ENCODE assay signal across 30 mouse cellular contexts in genomic region chr6:119583165-119583564, GRCm38 (mm10). TPM values are rescaled to one million over a fixed set of nuclear protein-coding genes. Genes with fewer than 3 reads are reported as not detected.
DNase-seq lines count a peak whose midpoint lies in the region; ATAC-seq lines count a peak whose summit lies in the region.
"Had no signal": no experiment of that assay in that cellular context is flagged by ENCODE, and none has a peak within 500 bp of the region (broad histone marks: within the 10 kb centered on the region; RNA-seq: fewer than 3 reads in every experiment).

No protein-coding gene starts in this region.

- H3K4me1 ChIP-seq in lung, embryonic 16.5 days (replicated peaks; ENCODE audit: control insufficient read depth, insufficient read depth, low read length) = peaks cover 28% of the 10 kb centered on the region

- no peak overlapping the region for H3K27ac ChIP-seq in lung, embryonic 16.5 days (ENCODE audit: low read length)
- H3K27ac ChIP-seq: embryonic facial prominence, embryonic 12.5 days; embryonic facial prominence, embryonic 15.5 days; gastrocnemius, adult 2 months; heart, embryonic 13.5 days; hindbrain, embryonic 10.5 days; hindbrain, embryonic 13.5 days had no signal

- H3K9ac ChIP-seq in lung, embryonic 16.5 days (ENCODE audit: low read length) = no peak overlapping the region
- H3K9ac ChIP-seq: embryonic facial prominence, embryonic 12.5 days; embryonic facial prominence, embryonic 15.5 days; forebrain, postnatal 0 days; heart, embryonic 13.5 days; hindbrain, embryonic 13.5 days had no signal

- no peaks in the 10 kb centered on the region for H3K36me3 ChIP-seq in lung, embryonic 16.5 days (ENCODE audit: control insufficient read depth, insufficient read depth, low read length)
- H3K36me3 ChIP-seq: embryonic facial prominence, embryonic 12.5 days; embryonic facial prominence, embryonic 15.5 days; hindbrain, embryonic 10.5 days; hindbrain, embryonic 13.5 days had no signal

- peak; percentile 74 for DNase-seq in heart, adult 11 months
- no peak for DNase-seq in heart, postnatal 25 days (ENCODE audit: low spot score)
- no peak for DNase-seq in lung, postnatal 4 days
- DNase-seq in NIH3T3 (ENCODE audit: low read depth) = peak; percentile 60
- DNase-seq in spleen, adult 12 weeks (ENCODE audit: low spot score) = no peak
- no peak for DNase-seq in adrenal gland, adult 18-20 months (ENCODE audit: low spot score in 2 of 2)
- DNase-seq: adrenal gland, adult 2 months; adrenal gland, postnatal 14 days; B cell, adult 2 months; cerebellum, adult 11 months; cerebellum, adult 2 months; cerebellum, adult 9-11 months; cerebellum, postnatal 25 days; forebrain, postnatal 0 days; gastrocnemius, adult 2 months; gastrocnemius, postnatal 14 days; heart, adult 18-20 months; heart, postnatal 14 days had no signal

- ATAC-seq in lung, embryonic 16.5 days (ENCODE audit: low read depth) = peak; percentile 20; the same call in 1 of the 2 replicates
- ATAC-seq: activated CD4-positive, CD25-positive, alpha-beta regulatory T cell, adult 4 months; forebrain, embryonic 14.5 days; forebrain, postnatal 0 days; hindbrain, embryonic 16.5 days had no signal

- no peak overlapping the region for H3K4me3 ChIP-seq in lung, embryonic 16.5 days (ENCODE audit: low read length)
- H3K4me3 ChIP-seq: embryonic facial prominence, embryonic 12.5 days; embryonic facial prominence, embryonic 15.5 days; gastrocnemius, adult 2 months; heart, embryonic 13.5 days; hindbrain, embryonic 10.5 days; hindbrain, embryonic 13.5 days had no signal

- H3K4me2 ChIP-seq in lung, embryonic 16.5 days (ENCODE audit: low read depth, low read length) = no peak overlapping the region
- H3K4me2 ChIP-seq: embryonic facial prominence, embryonic 12.5 days; embryonic facial prominence, embryonic 15.5 days; heart, embryonic 13.5 days; hindbrain, embryonic 13.5 days had no signal

- H3K27me3 ChIP-seq in lung, embryonic 16.5 days (ENCODE audit: control insufficient read depth, insufficient read depth, low read depth, low read length) = no peaks in the 10 kb centered on the region
- H3K27me3 ChIP-seq: CH12.LX; embryonic facial prominence, embryonic 12.5 days; embryonic facial prominence, embryonic 15.5 days; heart, embryonic 13.5 days; hindbrain, embryonic 13.5 days had no signal

- H3K9me3 ChIP-seq in lung, embryonic 16.5 days (ENCODE audit: control insufficient read depth, low read length) = no peaks in the 10 kb centered on the region
- H3K9me3 ChIP-seq: embryonic facial prominence, embryonic 12.5 days; embryonic facial prominence, embryonic 15.5 days; G1E; heart, embryonic 13.5 days; hindbrain, embryonic 10.5 days; hindbrain, embryonic 13.5 days had no signal

- intact Hi-C loops in heart, postnatal 25 days (cut with DNase I) = no loop called here

- WGBS in lung, embryonic 16.5 days = 69% methylated on average over 5 of the region's 5 CpGs

RNA-seq across cellular contexts. Expression of gene Wnt5b, which starts 39.0 kb away (rescaled TPM):
- total RNA-seq in heart, postnatal 25 days (2021) = 1 to 10 TPM; 3.1 to 3.6 TPM
- polyA plus RNA-seq in lung, embryonic 16.5 days (2015; fragmentation: Nextera tagmentation; extraction: Ambion mirVana) = 5.3 and 5.5 TPM in 2 replicates
- total RNA-seq in adrenal gland, adult 18-20 months (2021) = 1 to 10 TPM; 1.1 to 1.2 TPM
- total RNA-seq: common myeloid progenitor, adult 5-6 weeks; G1E had no signal
- polyA plus RNA-seq: activated CD4-positive, CD25-positive, alpha-beta regulatory T cell, adult 4 months had no signal

Comparison
In these comparisons a context has a peak if more than half of its experiments do, and no peak if none do; other contexts are left out.
1. DNase-seq: peak in heart, adult 11 months (single experiment) and NIH3T3 (single experiment); none in heart, postnatal 25 days (single experiment), lung, postnatal 4 days (0 of 2), spleen, adult 12 weeks (single experiment) and adrenal gland, adult 18-20 months (0 of 2).